Mouse (Mus musculus): Measurements from ENCODE around the gene Kmt2a. TPM values are rescaled to one million over a fixed set of nuclear protein-coding genes. Genes with fewer than 3 reads are reported as not detected.
A peak's percentile ranks its signal among the peaks of the same experiment; 100 is the strongest.
"Not testable (repeated sequence)": the region's sequence is repeated elsewhere in the genome, so short reads cannot be mapped to it uniquely, and the experiment has no call there.

Gene Kmt2a
- polyA plus RNA-seq, 1 experiment from 2014 or later: 11.1 TPM

DNA sequence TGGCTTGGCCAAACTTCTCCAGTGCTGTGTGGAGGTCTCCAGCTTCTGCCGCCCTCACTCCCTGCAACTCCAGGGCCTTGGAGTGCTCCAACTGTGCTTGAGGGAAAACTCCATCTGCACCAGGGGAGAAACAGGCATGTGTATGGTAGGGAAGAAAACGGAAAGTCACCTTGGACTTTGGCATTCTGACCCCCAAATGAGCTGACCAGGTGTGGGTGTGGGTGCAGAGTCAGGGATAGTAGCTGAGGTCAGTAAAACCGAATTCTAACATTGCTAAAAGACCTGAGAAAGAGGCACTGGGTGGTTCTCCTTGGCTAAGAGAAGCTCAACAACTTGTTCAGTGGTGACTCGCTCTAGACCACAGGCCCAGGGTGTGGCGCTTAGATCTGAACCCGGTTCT lies 79.4 kb downstream of the Kmt2a start:
- WGBS: 81% methylated on average over 6 of the region's 6 CpGs
- Histone ChIP-seq H3K9me3 (replicated peaks) (no peaks in the 10 kb centered on the region), H3K27ac (replicated peaks) (no peak overlapping the region), H3K4me1 (peaks cover 26% of the 10 kb centered on the region), H3K4me3 (no peak overlapping the region), H3K27me3 (ENCODE audit: low read depth, poor library complexity, severe bottlenecking) (peaks cover 53% of the 10 kb centered on the region), H3K36me3 (peaks cover 25% of the 10 kb centered on the region)
- no peak for DNase-seq (ENCODE audit: low spot score)

DNA sequence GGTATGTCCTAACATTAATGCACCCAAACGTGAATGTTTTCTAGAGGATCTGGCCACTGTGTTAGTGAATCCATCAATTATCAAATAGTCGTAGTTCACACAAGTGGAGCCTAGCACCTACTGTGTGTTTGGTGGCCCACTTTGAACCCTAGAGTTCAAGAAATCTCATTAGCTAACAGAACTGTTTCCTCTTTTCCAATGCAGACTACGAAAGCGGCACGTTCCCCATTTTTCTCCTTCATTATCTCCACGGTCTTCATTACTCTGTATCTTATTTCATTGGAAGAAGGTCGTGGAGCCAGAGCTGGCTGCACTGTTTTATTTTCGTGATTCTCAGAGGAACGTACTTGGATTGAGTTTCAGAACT lies 81.2 kb downstream of the Kmt2a start:
- WGBS: 45% methylated on average over 9 of the region's 9 CpGs

DNA sequence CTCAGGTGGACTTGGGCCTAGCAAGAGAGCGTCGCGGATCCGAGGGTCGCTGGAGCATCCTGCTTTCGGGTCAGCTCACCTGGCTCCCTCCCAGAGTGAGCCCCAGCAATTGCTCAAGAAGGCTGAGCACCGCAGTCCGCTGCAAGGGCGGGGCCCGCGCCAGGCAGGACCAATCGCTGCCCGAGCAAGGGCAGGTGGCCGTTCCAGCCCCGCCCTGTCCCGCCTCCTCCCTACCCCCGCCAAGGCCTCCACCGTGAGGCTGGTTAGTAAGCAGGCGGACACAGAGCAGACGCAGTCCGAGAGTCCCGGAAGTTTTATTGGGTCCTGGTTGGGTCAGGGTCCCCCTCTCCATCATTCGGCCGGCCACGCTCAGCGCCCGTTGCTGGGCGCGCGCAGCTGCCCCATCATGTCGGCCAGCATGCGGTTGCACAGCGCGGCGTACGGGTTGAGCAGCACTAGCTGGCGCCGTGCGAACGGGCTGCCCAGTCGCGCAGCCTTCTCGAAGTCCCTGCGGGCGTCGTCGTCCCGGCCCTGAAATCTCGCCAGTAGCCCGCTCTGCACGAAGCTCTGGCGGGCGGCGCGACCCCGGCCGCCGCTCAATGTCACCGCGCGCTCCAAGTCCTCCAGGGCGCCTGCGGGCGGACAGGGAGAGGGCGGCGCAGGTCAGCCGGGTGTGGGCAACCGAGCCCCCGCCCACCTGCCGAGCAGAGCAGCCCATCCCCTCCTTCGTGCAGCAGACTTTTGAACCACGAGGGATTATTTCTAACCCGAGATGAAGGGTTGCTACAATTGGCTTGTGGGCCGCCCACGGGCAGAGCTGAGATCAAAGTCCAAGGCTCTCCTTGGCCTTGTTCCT lies 81.8 kb downstream of the Kmt2a start, which contains the start of gene Tmem25:
Gene Tmem25, minus strand, starts transcription at position 206 of the 856 bp plus-strand sequence.
- peak within 1 kb of the TSS; percentile 81 for H3K27ac ChIP-seq (replicated peaks)
- peak within 1 kb of the TSS; percentile 62 for H3K4me3 ChIP-seq
- H3K36me3 ChIP-seq: 0 out of 2 replicates have a peak, but pooled peaks cover 3% of the 10 kb centered on the region
- under 1% methylated on average over 75 of the region's 75 CpGs for WGBS
- no peaks in the 10 kb centered on the region for H3K9me3 ChIP-seq (replicated peaks)
- H3K27me3 ChIP-seq (ENCODE audit: low read depth, poor library complexity, severe bottlenecking): peaks cover 63% of the 10 kb centered on the region
- H3K4me1 ChIP-seq: peaks cover 26% of the 10 kb centered on the region
- DNase-seq (ENCODE audit: low spot score): peak; percentile 85

More for the DNA sequence above, 81.2 kb downstream of the Kmt2a start:
- Histone ChIP-seq H3K27ac (replicated peaks) (peak overlapping the region; percentile 81), H3K27me3 (ENCODE audit: low read depth, poor library complexity, severe bottlenecking) (peaks cover 63% of the 10 kb centered on the region), H3K9me3 (replicated peaks) (no peaks in the 10 kb centered on the region), H3K4me3 (peak overlapping the region; percentile 62), H3K36me3 (peaks cover 7% of the 10 kb centered on the region), H3K4me1 (peaks cover 26% of the 10 kb centered on the region)
- no peak for DNase-seq (ENCODE audit: low spot score)

DNA sequence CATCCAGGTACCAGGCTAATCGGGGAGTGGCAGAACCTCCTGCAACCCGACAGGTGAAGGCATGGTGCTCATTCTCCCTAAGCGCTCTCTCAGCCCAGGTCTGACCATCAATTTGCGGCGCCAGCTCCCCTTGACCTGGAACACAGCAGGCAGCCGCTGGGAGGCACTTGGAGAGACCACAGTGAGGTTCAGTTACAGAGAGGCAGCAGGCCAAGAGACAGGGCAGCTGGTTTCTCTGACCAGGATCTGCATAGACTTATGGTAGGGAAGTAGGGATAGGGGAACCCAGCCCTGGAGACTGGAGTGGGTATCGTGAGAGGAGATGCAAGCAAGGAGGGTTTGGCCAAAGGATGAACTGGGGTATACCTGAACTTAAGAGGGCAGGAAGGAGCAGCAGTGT lies 82.8 kb downstream of the Kmt2a start:
- WGBS: 42% methylated on average over 7 of the region's 7 CpGs
- H3K27me3 ChIP-seq (ENCODE audit: low read depth, poor library complexity, severe bottlenecking): peaks cover 63% of the 10 kb centered on the region
- no peak for DNase-seq (ENCODE audit: low spot score)
- no peak overlapping the region for H3K27ac ChIP-seq (replicated peaks)
- H3K36me3 ChIP-seq: 0 out of 2 replicates have a peak, but pooled peaks cover 3% of the 10 kb centered on the region
- H3K9me3 ChIP-seq (replicated peaks): no peaks in the 10 kb centered on the region
- peaks cover 26% of the 10 kb centered on the region for H3K4me1 ChIP-seq
- H3K4me3 ChIP-seq: peak overlapping the region; percentile 62; the same call in 1 of the 2 replicates

DNA sequence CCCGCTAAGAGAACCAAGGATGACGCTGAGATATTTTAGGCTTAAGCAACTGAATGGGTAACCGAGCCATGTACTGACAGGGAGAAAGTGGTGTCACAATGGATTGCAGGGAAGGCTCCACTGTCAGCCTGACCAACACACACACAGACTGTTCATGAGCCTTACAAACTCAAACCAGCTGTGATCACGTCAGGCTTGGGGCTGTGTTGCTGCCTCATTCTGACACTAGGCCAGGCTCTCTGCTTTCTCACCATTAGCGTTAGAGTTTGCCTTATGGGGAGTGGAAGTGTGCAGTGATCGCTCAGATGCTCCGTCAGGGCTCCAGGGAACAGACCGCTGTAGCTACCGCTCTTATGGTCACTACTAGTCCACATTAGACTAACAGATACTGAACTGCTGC lies 88.3 kb downstream of the Kmt2a start:
- Histone ChIP-seq H3K36me3 (peaks cover 48% of the 10 kb centered on the region), H3K4me1 (no peaks in the 10 kb centered on the region), H3K4me3 (no peak overlapping the region), H3K9me3 (replicated peaks) (no peaks in the 10 kb centered on the region), H3K27ac (replicated peaks) (no peak overlapping the region), H3K27me3 (ENCODE audit: low read depth, poor library complexity, severe bottlenecking) (peaks cover 21% of the 10 kb centered on the region)
- 83% methylated on average over 9 of the region's 9 CpGs for WGBS
- no peak for DNase-seq (ENCODE audit: low spot score)

DNA sequence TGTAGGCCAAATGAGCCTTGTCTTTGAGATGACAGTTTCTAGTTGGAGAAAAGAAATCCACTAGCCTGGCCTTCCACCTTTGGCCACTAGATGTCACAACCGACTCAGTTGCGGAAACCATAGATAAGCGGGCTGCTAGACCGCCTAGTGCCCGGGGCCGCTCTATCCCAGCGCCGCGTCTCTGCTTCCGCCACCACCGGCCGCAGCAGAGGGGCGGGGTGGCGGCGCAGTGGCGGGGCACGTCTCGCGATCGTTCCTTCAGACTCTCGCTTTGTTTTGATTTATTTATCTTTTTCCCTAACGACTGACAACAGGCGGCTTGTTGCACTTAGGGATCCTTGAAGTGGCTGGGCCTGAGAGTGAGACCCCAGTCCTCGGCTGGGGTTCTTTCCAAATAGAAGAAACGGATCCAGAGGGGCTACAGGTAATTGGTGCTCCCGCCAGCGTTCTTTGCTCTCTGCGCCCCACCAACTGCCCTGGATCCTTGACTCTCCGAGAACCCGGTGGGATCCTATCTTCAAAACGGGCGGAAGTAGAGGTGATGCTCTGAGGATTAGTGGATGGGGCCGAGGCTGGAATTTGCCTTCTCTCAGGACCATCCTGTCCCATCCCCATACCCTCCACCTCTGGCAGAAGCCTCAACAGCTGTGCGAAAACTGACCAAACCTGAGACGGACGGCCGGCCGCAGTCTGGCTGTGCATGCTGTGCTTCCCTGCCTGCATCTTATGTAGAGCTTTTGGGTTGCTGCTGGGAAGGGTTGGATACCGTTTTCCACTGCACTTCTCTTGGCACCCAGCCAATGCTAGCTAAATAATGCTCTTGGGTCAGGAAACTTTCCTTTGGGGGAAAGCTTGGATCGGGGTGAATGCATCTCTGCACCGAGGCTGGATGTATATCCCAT lies 108.1 kb downstream of the Kmt2a start:
- DNase-seq (ENCODE audit: low spot score): peak; percentile 93
- H3K4me1 ChIP-seq: peaks cover 8% of the 10 kb centered on the region
- peak overlapping the region; percentile 85 for H3K4me3 ChIP-seq
- WGBS: 1% methylated on average over 41 of the region's 41 CpGs
- H3K9me3 ChIP-seq (replicated peaks): no peaks in the 10 kb centered on the region
- peaks cover 24% of the 10 kb centered on the region for H3K36me3 ChIP-seq
- H3K27me3 ChIP-seq (ENCODE audit: low read depth, poor library complexity, severe bottlenecking): no peaks in the 10 kb centered on the region
- peak overlapping the region; percentile 91 for H3K27ac ChIP-seq (replicated peaks)

DNA sequence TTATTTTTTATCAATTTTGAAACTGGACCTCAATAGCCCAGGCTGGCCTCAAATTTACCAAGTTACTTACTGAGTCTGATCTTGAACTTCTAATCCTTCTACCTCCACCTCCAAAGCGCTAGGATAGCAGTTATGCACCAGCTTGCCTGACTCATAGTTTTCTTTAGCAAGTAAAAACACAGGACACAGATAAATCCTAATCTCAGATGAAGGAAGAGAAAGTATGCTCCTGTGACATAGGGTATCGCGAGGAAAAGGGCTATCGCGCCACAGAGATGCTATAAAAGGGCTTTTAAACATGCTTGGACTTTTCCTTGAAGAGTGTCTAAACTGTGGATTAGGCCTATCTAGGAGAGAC lies 108.7 kb downstream of the Kmt2a start:
- H3K36me3 ChIP-seq: peaks cover 23% of the 10 kb centered on the region
- no peak overlapping the region for H3K27ac ChIP-seq (replicated peaks)
- peaks cover 8% of the 10 kb centered on the region for H3K4me1 ChIP-seq
- H3K4me3 ChIP-seq: peak overlapping the region; percentile 85; the same call in 1 of the 2 replicates
- H3K27me3 ChIP-seq (ENCODE audit: low read depth, poor library complexity, severe bottlenecking): no peaks in the 10 kb centered on the region
- WGBS: 27% methylated on average over 5 of the region's 5 CpGs
- no peak for DNase-seq (ENCODE audit: low spot score)
- H3K9me3 ChIP-seq (replicated peaks): no peaks in the 10 kb centered on the region

DNA sequence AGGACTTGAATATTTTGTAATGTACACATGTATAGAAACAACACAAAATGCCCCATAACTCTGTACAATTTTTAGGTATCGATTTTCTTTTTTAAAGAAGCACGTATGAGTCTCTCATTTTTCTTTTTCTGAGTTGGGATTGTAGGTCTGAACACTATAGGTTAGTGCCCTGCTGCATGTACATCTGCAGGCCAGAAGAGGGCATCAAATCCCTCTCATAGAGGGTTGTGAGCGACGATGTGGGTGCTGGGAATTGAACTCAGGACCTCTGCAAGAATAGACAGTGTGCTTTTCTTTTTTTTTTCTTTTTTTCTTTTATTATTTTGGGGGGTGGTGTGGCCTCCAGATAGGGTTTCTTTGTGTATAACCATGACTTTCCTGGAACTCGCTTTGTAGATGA lies 109.7 kb downstream of the Kmt2a start:
- H3K36me3 ChIP-seq: peaks cover 18% of the 10 kb centered on the region
- H3K27me3 ChIP-seq (ENCODE audit: low read depth, poor library complexity, severe bottlenecking): no peaks in the 10 kb centered on the region
- no peak for DNase-seq (ENCODE audit: low spot score)
- peaks cover 15% of the 10 kb centered on the region for H3K4me1 ChIP-seq
- H3K27ac ChIP-seq (replicated peaks): no peak overlapping the region
- H3K4me3 ChIP-seq: no peak overlapping the region
- H3K9me3 ChIP-seq (replicated peaks): no peaks in the 10 kb centered on the region
- WGBS: 90% methylated on average over 5 of the region's 5 CpGs

DNA sequence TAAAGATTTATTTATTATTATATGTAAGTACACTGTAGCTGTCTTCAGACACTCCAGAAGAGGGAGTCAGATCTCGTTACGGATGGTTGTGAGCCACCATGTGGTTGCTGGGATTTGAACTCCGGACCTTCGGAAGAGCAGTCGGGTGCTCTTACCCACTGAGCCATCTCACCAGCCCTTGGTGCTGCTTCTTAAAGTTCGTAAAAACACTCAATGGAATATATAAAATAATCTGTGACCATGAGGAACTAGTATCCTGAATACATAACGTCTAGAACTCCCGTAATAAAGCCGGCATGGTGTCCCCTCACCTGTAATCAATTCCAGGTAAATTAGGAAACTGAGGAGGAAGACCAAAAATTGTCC lies 113.1 kb downstream of the Kmt2a start:
- H3K36me3 ChIP-seq; H3K27me3 ChIP-seq (ENCODE audit: low read depth, poor library complexity, severe bottlenecking); DNase-seq (ENCODE audit: low spot score); H3K9me3 ChIP-seq (replicated peaks); H3K27ac ChIP-seq (replicated peaks): not testable (repeated sequence)
- 41% methylated on average over 9 of the region's 9 CpGs for WGBS
- H3K4me1 ChIP-seq: peaks cover 18% of the 10 kb centered on the region
- H3K4me3 ChIP-seq: peak overlapping the region; percentile 100

DNA sequence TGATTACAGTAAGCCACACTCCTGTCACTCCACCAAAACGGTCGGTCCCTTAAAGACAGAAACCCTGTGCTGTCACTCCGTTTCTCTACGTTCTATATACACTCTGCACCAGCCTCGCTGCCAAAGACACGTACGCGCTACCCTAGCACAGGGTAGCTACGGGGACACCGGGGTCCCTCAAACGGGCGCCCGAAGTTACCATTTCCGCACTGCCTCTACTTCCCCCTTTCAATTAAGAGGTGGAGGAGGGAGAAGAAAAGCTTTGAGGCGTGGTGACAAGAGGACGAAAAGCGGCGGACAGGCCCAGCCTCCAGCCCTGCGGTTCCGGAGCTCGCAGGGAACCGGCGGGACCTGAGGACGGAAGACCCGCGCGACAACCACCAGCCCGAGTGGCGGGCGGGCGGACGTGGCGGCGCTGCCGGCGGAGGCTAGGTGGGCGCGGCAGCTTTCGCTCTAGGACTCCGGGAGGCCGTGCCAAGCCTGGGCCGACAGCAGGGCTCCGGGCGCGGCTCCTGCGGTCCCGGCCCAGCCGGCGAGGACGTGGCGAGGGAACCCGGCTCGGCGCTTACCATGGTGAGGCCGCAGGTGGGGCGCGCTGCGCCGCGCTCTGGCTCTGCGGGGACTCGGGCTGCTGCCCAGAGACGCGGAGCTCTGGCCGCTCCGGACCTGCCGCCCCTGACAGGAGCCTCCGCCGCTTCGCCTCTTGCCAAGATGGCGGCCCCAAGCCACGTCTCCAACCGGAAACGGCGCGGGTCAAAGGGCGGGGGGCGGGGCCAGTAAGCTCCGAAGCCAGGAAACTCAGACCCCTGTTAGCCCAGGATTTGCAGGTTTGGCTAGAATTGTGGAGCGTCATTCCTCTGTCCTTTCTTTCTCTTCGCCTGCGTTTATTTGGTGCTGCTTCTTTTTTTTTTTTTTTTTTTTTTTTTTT lies 113.7 kb downstream of the Kmt2a start, which contains the start of the genes Arcn1 and Ift46:
Gene Arcn1, minus strand, starts transcription at position 745 of the 928 bp plus-strand sequence.
Gene Ift46, plus strand, starts transcription at position 808 of the 928 bp plus-strand sequence.
- Histone ChIP-seq H3K27ac (replicated peaks) (peak within 1 kb of the TSS; percentile 95), H3K4me3 (peak within 1 kb of the TSS; percentile 100), H3K9me3 (replicated peaks) (no peaks in the 10 kb centered on the region), H3K4me1 (peaks cover 16% of the 10 kb centered on the region), H3K27me3 (ENCODE audit: low read depth, poor library complexity, severe bottlenecking) (no peaks in the 10 kb centered on the region), H3K36me3 (no peaks in the 10 kb centered on the region)
- WGBS: under 1% methylated on average over 81 of the region's 82 CpGs
- peak; percentile 93 for DNase-seq (ENCODE audit: low spot score)

DNA sequence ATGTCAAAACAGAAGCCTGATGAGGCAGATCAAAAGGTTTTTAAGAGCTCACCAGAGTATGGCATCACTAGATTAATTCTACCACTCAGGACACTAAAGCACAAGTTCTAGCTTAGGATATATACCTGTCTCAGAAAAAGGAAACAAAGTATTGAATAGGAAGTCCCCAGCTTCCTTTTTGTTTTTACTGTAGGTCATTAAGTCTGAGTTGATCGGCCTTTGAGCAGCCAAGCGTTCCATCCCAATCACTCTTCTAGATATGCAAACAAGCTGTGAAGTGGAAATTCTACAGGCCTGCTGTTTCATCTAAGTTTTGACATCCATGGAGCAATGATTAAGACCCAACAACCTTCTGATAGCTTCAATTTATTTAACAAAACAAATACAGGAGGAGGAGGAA lies 120.2 kb downstream of the Kmt2a start:
- Histone ChIP-seq H3K27me3 (ENCODE audit: low read depth, poor library complexity, severe bottlenecking) (no peaks in the 10 kb centered on the region), H3K27ac (replicated peaks) (no peak overlapping the region), H3K4me1 (peaks cover 8% of the 10 kb centered on the region), H3K36me3 (peaks cover 47% of the 10 kb centered on the region), H3K9me3 (replicated peaks) (no peaks in the 10 kb centered on the region), H3K4me3 (no peak overlapping the region)
- WGBS: 97% methylated on average over 2 of the region's 2 CpGs
- DNase-seq (ENCODE audit: low spot score): no peak
